Mouse (Mus musculus): ENCODE data around the gene Trnp1.
A peak's percentile ranks its signal among the peaks of the same experiment; 100 is the strongest.

DNA sequence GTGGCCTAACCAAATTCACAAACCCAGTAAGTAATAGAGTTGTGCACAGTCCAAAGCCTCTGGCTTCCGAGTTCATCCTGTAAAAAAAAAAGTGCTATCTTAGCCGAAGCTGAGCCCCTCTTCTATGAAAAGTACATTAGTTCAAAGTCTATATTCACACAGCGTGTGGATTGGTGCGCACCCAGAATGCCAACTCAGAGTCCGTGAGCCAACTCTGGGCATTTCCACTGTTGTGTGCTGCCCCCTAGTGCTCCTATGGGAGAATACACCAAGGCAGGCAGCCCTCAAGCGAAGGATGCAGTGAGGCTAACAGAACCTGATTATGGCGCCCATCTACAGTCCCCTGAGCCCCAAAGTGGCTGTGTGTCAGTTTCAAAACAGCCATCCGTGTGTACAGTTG is 14.6 kb upstream of the Trnp1 start:
- TF ChIP-seq POLR2A (IDR thresholded peaks at IDR 0.05; ENCODE audit: extremely low read depth, insufficient read depth, low read length) (no peak), CTCF (IDR thresholded peaks at IDR 0.05; ENCODE audit: extremely low read depth, insufficient read depth, low read length) (peak; percentile 94)

Measured in cortical plate, adult 2 months (tissue).